Mouse (Mus musculus) kidney, adult 2 months (tissue): ENCODE data around the gene Krba1.

Experiments
- CTCF ChIP-seq: fragments of 200-500 bp; conservative IDR thresholded peaks from 2 replicates; pipeline ENCODE4 v1.5.1; 2011; ENCODE audit warnings: low read depth, mild to moderate bottlenecking, control low read depth, low read length, moderate library complexity, mixed read lengths; ENCODE audit not compliant: insufficient read depth, insufficient read length
- POLR2A ChIP-seq: fragments of 200-500 bp; IDR thresholded peaks from one replicate; pipeline ENCODE4 v1.6.1; 2011; ENCODE audit warnings: low read depth, low read length, control low read depth

GRCm38 (mm10) chr6:48443592-48444309, 48.4 kb downstream of the Krba1 start:
- 0 out of 2 replicates have a peak, but pooled peaks have one; percentile 1 for TF ChIP-seq CTCF
- peak; percentile 16 for TF ChIP-seq POLR2A
